Mouse (Mus musculus): ENCODE measurements around the gene Fgf13. TPM values are rescaled to one million over a fixed set of nuclear protein-coding genes. Genes with fewer than 3 reads are reported as not detected.

Fgf13 gene
- total RNA-seq, 2 experiments from 2014 or later = 1.4 to 2.8 TPM

Small RNAs within 50 kb of the gene (microRNA-seq; reads per million reads assigned to microRNA genes)
- gene Mir504 (ENCODE audit: borderline number of aligned reads in 2 of 2) = 0 to 4.3 reads per million in 2 experiments

All from adrenal gland, adult 18-20 months (tissue).